Mouse (Mus musculus): Measurements from ENCODE around the gene Bcl2. TPM values are rescaled to one million over a fixed set of nuclear protein-coding genes. Genes with fewer than 3 reads are reported as not detected.
A peak's percentile ranks its signal among the peaks of the same experiment; 100 is the strongest.
"Not testable (repeated sequence)": the region's sequence is repeated elsewhere in the genome, so short reads cannot be mapped to it uniquely, and the experiment has no call there.

Bcl2 gene
- polyA plus RNA-seq, 1 experiment from 2014 or later: 18.4 TPM

DNA sequence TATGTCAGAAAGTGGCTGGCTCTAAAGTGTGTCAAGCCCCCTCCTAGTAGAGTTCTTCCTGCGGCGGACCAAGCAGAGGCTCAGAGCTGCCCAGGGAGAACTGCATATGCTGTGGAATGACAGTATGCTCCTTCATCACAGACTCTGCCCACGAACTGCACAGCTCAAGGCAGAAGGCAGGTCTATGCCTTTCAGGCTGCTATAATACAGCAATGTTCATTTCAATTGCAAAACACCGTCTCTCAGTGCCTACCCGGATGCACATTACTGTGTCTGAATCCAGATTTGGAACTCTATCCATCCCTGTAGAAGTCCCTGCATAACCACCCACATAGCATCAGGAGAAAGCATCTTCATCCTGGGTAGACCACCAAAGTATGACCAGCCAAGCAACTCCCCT lies 25.7 kb upstream of the Bcl2 start:
- Histone ChIP-seq H3K9ac (no peak overlapping the region), H3K4me2 (no peak overlapping the region), H3K36me3 (peaks cover 22% of the 10 kb centered on the region), H3K27me3 (no peaks in the 10 kb centered on the region), H3K4me1 (replicated peaks) (no peaks in the 10 kb centered on the region), H3K4me3 (no peak overlapping the region), H3K27ac (replicated peaks) (no peak overlapping the region), H3K9me3 (no peaks in the 10 kb centered on the region)
- WGBS: 98% methylated on average over 5 of the region's 5 CpGs
- ATAC-seq (ENCODE audit: low FRiP score, low read depth): no peak

DNA sequence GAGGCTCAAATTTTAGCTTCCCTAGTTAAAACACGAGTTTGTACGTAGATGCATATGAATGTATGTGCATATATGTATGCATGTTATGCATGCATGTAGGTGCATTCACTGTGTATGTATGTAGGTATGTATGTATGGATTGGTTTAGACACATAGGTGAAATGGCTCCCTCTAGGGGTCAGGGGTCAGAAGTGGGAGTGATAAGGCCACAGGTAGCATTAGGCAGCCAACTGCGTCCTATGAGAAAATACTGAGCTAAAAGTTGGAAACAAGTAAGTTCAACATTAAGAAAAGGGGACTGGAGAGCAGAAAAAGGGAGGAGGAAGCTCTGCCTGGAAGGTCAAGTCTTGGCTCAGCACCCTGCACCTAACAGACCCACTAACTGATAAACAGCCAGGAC lies 24.0 kb upstream of the Bcl2 start:
- Histone ChIP-seq H3K4me1 (replicated peaks) (no peaks in the 10 kb centered on the region), H3K4me3 (no peak overlapping the region), H3K36me3 (peaks cover 30% of the 10 kb centered on the region), H3K9ac (no peak overlapping the region), H3K27ac (replicated peaks) (no peak overlapping the region), H3K9me3 (no peaks in the 10 kb centered on the region), H3K4me2 (no peak overlapping the region), H3K27me3 (no peaks in the 10 kb centered on the region)
- 88% methylated on average over 3 of the region's 3 CpGs for WGBS
- ATAC-seq (ENCODE audit: low FRiP score, low read depth): no peak

DNA sequence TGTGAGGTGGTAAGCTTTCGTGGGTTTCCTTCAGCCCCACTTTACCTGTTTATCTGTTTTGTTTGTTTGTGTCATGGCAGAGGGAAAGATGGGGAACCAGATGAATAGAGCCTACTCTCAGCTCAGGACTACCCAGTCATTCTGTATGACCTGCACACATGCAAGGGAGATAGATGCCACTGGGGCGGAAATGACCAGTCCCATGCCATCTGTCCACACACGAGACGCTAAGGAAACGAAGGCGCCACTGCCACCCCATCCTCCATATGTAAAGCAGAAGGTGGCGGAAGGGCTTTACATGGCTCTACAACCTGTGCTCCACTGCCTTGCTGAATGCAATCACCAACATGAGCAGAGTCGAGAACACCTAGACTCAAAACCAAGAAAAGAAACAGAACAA lies 22.1 kb upstream of the Bcl2 start:
- H3K27ac ChIP-seq (replicated peaks): no peak overlapping the region
- H3K9ac ChIP-seq: no peak overlapping the region
- no peak overlapping the region for H3K4me3 ChIP-seq
- no peaks in the 10 kb centered on the region for H3K4me1 ChIP-seq (replicated peaks)
- peaks cover 17% of the 10 kb centered on the region for H3K36me3 ChIP-seq
- H3K9me3 ChIP-seq: no peaks in the 10 kb centered on the region
- 88% methylated on average over 8 of the region's 8 CpGs for WGBS
- no peaks in the 10 kb centered on the region for H3K27me3 ChIP-seq
- H3K4me2 ChIP-seq: no peak overlapping the region
- ATAC-seq (ENCODE audit: low FRiP score, low read depth): no peak

DNA sequence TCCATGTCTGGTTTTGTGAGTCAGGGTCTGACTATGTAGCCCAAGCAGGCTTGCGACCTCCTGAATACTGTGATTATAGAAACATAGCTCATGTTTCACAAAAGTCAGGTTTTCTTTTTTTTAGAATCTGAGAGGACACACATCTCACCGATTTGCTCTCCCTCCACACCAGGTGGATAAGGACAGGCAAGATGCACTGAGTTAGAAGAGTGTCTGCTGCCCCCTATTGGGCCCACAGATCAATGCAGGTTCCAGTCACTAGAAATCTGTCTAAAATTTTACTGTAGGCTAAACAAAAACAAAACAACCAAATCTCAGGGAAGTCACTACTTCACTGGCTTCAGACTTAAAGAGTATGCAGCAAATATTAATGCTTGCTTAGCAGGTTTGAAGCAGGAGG lies 21.5 kb upstream of the Bcl2 start:
- H3K27me3 ChIP-seq: no peaks in the 10 kb centered on the region
- no peak overlapping the region for H3K27ac ChIP-seq (replicated peaks)
- no peak overlapping the region for H3K9ac ChIP-seq
- H3K9me3 ChIP-seq: no peaks in the 10 kb centered on the region
- no peak overlapping the region for H3K4me2 ChIP-seq
- ATAC-seq (ENCODE audit: low FRiP score, low read depth): no peak
- 66% methylated on average over 2 of the region's 2 CpGs for WGBS
- no peaks in the 10 kb centered on the region for H3K4me1 ChIP-seq (replicated peaks)
- peaks cover 12% of the 10 kb centered on the region; the same call in 1 of the 2 replicates for H3K36me3 ChIP-seq
- no peak overlapping the region for H3K4me3 ChIP-seq

DNA sequence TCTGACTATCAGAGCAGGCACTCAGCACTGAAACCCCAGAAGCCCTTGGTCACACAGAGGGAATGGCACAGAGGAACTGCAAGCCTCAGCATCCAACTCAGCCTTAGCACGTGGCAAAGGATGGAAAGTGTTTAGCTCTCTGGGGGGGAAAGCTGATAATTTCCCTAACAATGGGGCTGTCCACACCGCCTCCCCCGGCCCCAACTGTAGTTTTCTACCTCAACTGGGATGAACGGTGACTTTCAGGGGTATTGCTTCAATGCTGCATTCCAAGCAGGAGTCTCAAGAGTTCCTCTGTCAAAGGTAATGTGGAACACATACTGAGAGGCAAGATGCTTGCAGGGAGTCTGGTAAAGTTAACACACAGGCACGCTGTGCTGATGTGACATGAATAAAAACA lies 8.0 kb upstream of the Bcl2 start:
- Histone ChIP-seq H3K9ac (no peak overlapping the region), H3K27me3 (0 out of 2 replicates have a peak, but pooled peaks cover under 1% of the 10 kb centered on the region), H3K9me3 (no peaks in the 10 kb centered on the region), H3K4me1 (replicated peaks) (no peaks in the 10 kb centered on the region; the same call in 1 of the 2 replicates), H3K36me3 (peaks cover 8% of the 10 kb centered on the region), H3K4me3 (no peak overlapping the region), H3K4me2 (no peak overlapping the region), H3K27ac (replicated peaks) (no peak overlapping the region)
- WGBS: 15% methylated on average over 5 of the region's 5 CpGs
- no peak for ATAC-seq (ENCODE audit: low FRiP score, low read depth)

DNA sequence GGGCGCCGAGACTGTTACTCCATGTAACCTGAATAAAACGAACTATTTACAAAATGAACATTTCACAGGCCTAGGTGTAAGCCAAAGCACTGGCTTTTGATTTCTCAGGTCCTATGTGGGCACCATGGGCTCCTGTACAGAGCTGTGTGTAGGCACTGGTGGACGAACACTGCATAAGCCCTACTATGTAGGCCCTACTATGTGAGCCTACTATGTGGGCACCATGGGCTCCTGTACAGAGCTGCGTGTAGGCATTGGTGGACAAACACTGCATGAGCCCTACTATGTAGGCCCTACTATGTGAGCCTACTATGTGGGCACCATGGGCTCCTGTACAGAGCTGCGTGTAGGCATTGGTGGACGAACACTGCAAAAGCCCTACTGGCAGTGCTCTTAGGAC lies 3.7 kb upstream of the Bcl2 start:
- 79% methylated on average over 7 of the region's 7 CpGs for WGBS
- not testable (repeated sequence) for ATAC-seq (ENCODE audit: low FRiP score, low read depth); H3K4me1 ChIP-seq (replicated peaks); H3K27me3 ChIP-seq; H3K27ac ChIP-seq (replicated peaks); H3K4me2 ChIP-seq; H3K36me3 ChIP-seq; H3K9ac ChIP-seq; H3K9me3 ChIP-seq; H3K4me3 ChIP-seq

DNA sequence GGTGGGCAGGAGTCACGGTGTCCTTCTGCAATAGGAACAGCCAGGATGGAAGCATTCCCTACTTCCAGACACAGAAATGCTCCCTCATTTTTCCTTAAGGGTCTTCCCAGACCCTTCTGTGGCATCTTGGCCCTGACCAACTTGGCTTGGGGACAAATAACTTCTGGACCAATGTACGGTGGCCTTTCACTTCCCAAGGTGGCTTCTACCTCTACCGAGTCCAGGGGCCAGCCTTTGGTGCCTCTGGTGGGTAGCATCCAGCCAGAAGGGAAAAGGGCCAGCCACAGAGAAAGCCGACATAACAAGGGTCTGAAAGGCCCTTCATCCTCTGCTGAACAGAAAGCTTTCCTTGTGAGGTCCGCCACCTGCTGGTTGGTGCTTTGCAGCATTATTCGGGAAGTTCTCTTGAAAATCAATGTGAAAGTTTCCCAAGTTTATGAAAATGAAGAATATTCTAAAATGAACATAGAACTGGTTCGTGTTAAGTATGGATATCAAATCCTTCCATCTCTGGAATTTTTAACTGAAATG lies 3.1 kb upstream of the Bcl2 start:
- Histone ChIP-seq H3K4me3 (no peak overlapping the region), H3K9ac (no peak overlapping the region), H3K9me3 (no peaks in the 10 kb centered on the region), H3K36me3 (no peaks in the 10 kb centered on the region), H3K27ac (replicated peaks) (no peak overlapping the region), H3K4me1 (replicated peaks) (peaks cover 16% of the 10 kb centered on the region), H3K4me2 (no peak overlapping the region), H3K27me3 (0 out of 2 replicates have a peak, but pooled peaks cover 3% of the 10 kb centered on the region)
- no peak for ATAC-seq (ENCODE audit: low FRiP score, low read depth)
- 32% methylated on average over 7 of the region's 7 CpGs for whole genome bisulfite sequencing

DNA sequence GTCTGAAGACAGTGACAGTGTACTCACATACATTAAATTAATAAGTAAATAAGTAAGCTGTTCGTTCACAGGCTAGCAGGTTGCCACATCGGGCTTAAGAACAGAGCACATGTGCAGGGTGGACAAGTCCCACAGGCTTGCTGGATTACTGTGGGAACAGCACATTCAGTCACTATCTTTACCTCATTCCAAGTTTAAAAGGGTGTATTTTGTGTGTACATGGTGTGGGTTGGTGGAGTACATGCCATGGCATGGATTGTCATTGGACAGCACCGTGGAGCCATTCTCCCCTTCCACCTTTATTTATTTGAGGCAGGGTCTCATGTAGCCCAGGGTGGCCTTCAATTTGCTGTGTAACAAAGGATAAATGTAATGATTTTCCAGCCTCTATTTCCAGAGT lies 2.1 kb upstream of the Bcl2 start:
- H3K4me1 ChIP-seq (replicated peaks): peaks cover 26% of the 10 kb centered on the region
- no peak overlapping the region for H3K4me2 ChIP-seq
- no peaks in the 10 kb centered on the region for H3K36me3 ChIP-seq
- 91% methylated on average over 3 of the region's 3 CpGs for WGBS
- no peak overlapping the region for H3K27ac ChIP-seq (replicated peaks)
- H3K9me3 ChIP-seq: no peaks in the 10 kb centered on the region
- H3K27me3 ChIP-seq: 0 out of 2 replicates have a peak, but pooled peaks cover 3% of the 10 kb centered on the region
- H3K9ac ChIP-seq: no peak overlapping the region
- H3K4me3 ChIP-seq: no peak overlapping the region
- ATAC-seq (ENCODE audit: low FRiP score, low read depth): no peak

DNA sequence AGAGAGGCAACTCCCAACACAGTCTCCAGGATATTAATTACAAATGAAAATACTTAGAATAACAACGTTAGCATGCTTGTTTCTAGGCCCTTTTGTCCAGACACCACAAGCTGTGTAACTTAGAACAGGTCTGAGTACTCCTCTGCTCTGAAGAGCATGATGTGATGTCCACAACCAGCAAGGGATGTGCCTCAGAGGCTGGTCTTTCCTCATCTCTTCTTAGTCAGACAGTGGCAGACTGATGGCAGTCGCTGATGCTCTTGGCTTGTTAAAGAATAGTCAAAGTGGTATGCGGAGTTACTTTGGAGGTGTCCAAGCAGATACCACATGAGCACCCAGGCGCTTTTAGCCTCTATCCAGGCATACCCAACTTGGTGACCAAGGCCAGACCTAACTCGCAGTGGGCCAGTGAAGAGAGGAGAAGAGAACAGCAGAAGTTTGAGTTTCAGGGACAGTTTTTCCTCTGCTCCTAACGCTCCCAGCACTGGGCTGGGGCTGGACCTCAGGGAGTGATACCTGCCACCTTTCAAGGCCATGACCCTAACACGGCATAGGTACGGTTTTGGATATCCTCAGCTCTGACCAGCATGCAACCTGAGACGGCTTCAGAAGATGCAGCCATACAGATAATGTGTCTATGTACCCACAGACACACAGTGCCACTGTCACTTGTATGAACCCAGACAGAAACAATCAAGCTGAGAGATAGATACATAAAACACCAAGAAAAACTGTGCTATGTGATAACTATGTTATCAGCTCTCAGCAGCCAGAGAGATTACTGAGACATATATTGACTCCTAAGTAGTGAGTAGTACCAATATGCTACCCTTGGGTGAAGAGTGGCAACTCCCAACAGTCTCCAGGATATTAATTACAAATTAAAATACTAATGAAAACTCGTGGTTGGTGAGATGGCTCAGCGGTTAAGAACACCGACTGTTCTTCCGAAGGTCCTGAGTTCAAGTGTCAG lies 1.3 kb upstream of the Bcl2 start:
- Histone ChIP-seq H3K36me3 (no peaks in the 10 kb centered on the region), H3K4me3 (0 out of 2 replicates have a peak overlapping the region, but pooled peaks have one; percentile 70), H3K9ac (peak overlapping the region; percentile 97; the same call in 1 of the 2 replicates), H3K27ac (replicated peaks) (peak overlapping the region; percentile 97), H3K4me2 (peak overlapping the region; percentile 99), H3K27me3 (0 out of 2 replicates have a peak, but pooled peaks cover 3% of the 10 kb centered on the region), H3K4me1 (replicated peaks) (peaks cover 26% of the 10 kb centered on the region), H3K9me3 (no peaks in the 10 kb centered on the region)
- 86% methylated on average over 13 of the region's 13 CpGs for WGBS
- ATAC-seq (ENCODE audit: low FRiP score, low read depth): no peak

DNA sequence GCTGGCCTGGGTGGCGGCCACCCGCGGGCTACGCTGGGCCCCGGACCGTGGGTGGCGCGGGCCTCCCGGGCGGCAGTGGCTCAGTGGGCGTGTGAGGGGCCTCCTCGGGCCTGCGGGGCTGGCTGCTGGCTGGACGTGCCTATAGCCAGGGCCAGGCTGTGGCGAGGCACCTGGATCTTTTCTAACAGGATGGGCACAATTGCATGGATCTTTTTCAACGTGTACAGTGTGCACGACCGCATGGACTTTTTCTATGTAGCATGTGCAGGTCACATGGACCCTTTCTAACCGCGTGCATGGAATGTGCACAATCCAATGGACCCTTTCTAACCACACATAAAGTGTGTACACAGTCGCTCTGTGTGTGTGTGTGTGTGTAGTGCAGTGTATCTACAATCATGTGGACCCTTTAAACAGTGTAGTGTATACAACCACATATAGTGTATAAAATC lies 482 bp upstream of the Bcl2 start:
- Histone ChIP-seq H3K4me2 (peak overlapping the region; percentile 99), H3K27ac (replicated peaks) (peak overlapping the region; percentile 97), H3K9ac (peak overlapping the region; percentile 97), H3K4me1 (replicated peaks) (peaks cover 29% of the 10 kb centered on the region), H3K27me3 (0 out of 2 replicates have a peak, but pooled peaks cover 3% of the 10 kb centered on the region), H3K4me3 (peak overlapping the region; percentile 70), H3K9me3 (no peaks in the 10 kb centered on the region), H3K36me3 (no peaks in the 10 kb centered on the region)
- WGBS: 5% methylated on average over 20 of the region's 21 CpGs
- ATAC-seq (ENCODE audit: low FRiP score, low read depth): peak; percentile 75

DNA sequence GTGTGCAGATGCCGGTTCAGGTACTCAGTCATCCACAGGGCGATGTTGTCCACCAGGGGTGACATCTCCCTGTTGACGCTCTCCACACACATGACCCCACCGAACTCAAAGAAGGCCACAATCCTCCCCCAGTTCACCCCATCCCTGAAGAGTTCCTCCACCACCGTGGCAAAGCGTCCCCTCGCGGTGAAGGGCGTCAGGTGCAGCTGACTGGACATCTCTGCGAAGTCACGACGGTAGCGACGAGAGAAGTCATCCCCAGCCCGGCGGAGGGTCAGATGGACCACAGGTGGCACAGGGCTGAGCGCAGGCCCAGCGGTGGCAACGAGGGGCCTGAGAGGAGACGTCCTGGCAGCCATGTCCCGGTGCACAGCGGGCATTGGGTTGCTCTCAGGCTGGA lies 1.7 kb downstream of the Bcl2 start:
- Histone ChIP-seq H3K4me3 (peak overlapping the region; percentile 70), H3K9ac (peak overlapping the region; percentile 97), H3K27ac (replicated peaks) (no peak overlapping the region), H3K27me3 (0 out of 2 replicates have a peak, but pooled peaks cover 3% of the 10 kb centered on the region), H3K36me3 (no peaks in the 10 kb centered on the region), H3K4me1 (replicated peaks) (peaks cover 32% of the 10 kb centered on the region), H3K4me2 (peak overlapping the region; percentile 99), H3K9me3 (no peaks in the 10 kb centered on the region)
- 8% methylated on average over 22 of the region's 22 CpGs for WGBS
- ATAC-seq (ENCODE audit: low FRiP score, low read depth): no peak

Measured in hindbrain, embryonic 15.5 days (tissue).